Mouse (Mus musculus) limb, embryonic 13.5 days (tissue): ENCODE results near the gene Gm6760. TPM values are rescaled to one million over a fixed set of nuclear protein-coding genes. Genes with fewer than 3 reads are reported as not detected.

Experiments
- ATAC-seq: fragments of 200-750 bp; cut with Nextera tagmentation; 2 replicates; pipeline ENCODE4 v1.8.0; 2017; ENCODE audit warnings: low read depth, moderate number of reproducible peaks, moderate TSS enrichment; ENCODE audit not compliant: low FRiP score
- H3K27ac ChIP-seq: fragments of 300-500 bp; sonication (generic); 2 replicates; pipeline ENCODE4 v1.5.1; 2015; ENCODE audit warnings: inconsistent platforms, mild to moderate bottlenecking, moderate library complexity
- H3K27me3 ChIP-seq: fragments of 300-500 bp; sonication (generic); 2 replicates; pipeline ENCODE4 v1.6.1; 2015; ENCODE audit warnings: mild to moderate bottlenecking, inconsistent platforms
- H3K36me3 ChIP-seq: fragments of 300-500 bp; sonication (generic); 2 replicates; pipeline ENCODE4 v1.6.1; 2015; ENCODE audit warnings: inconsistent platforms, mild to moderate bottlenecking, moderate library complexity
- H3K4me1 ChIP-seq: fragments of 300-500 bp; sonication (generic); 2 replicates; pipeline ENCODE4 v1.6.1; 2015; ENCODE audit warnings: inconsistent platforms
- H3K4me2 ChIP-seq: fragments of 300-500 bp; sonication (generic); replicated peaks from 2 replicates; pipeline ENCODE4 v1.6.1; 2015; ENCODE audit warnings: inconsistent platforms, mild to moderate bottlenecking, moderate library complexity
- H3K4me3 ChIP-seq: fragments of 300-500 bp; sonication (generic); 2 replicates; pipeline ENCODE4 v1.5.1; 2015; ENCODE audit warnings: moderate library complexity, mild to moderate bottlenecking, inconsistent platforms
- H3K9ac ChIP-seq: fragments of 300-500 bp; sonication (generic); 2 replicates; pipeline ENCODE4 v1.6.1; 2015; ENCODE audit warnings: mild to moderate bottlenecking, inconsistent platforms
- H3K9me3 ChIP-seq: fragments of 300-500 bp; sonication (generic); 2 replicates; pipeline ENCODE4 v1.6.1; 2016; ENCODE audit warnings: inconsistent platforms
- WGBS: fragments of 180-500 bp; shearing (Covaris S2); methylation state at CpG from one replicate; pipeline ENCODE4 v1.1.7; 2015; 5-methylcytosine and 5-hydroxymethylcytosine counted together
- polyA plus RNA-seq: library from polyadenylated mRNA; unstranded; fragments of >200 nt; fragmentation: Nextera tagmentation; extraction: Ambion mirVana; gene quantifications from 2 replicates; pipeline ENCODE4 v1.2.1, GENCODE M21; 2015

Gm6760 gene
- polyA plus RNA-seq: not detected in 2 replicates

GRCm38 (mm10) chrX:64152098-64152497, at the start of gene Gm6760:
Gene Gm6760 (minus strand): TSS chrX:64152198.
- Histone ChIP-seq H3K4me1 (no peaks in the 10 kb centered on the region), H3K27me3 (no peaks in the 10 kb centered on the region), H3K36me3 (no peaks in the 10 kb centered on the region), H3K9me3 (no peaks in the 10 kb centered on the region), H3K4me3 (no peak within 1 kb of the TSS), H3K27ac (no peak within 1 kb of the TSS), H3K9ac (no peak within 1 kb of the TSS), H3K4me2 (no peak within 1 kb of the TSS)
- no peak for ATAC-seq
- WGBS: 77% methylated on average over 2 of the region's 2 CpGs

GRCm38 (mm10) chrX:64181246-64181645, 29.2 kb upstream of the Gm6760 start:
- Histone ChIP-seq H3K36me3 (no peaks in the 10 kb centered on the region), H3K9ac (no peak overlapping the region), H3K4me2 (no peak overlapping the region), H3K27me3 (no peaks in the 10 kb centered on the region), H3K9me3 (no peaks in the 10 kb centered on the region), H3K27ac (no peak overlapping the region), H3K4me3 (no peak overlapping the region), H3K4me1 (no peaks in the 10 kb centered on the region)
- no peak for ATAC-seq

- no peaks in the 10 kb centered on the region for H3K9me3 ChIP-seq
- ATAC-seq: no peak
- H3K27ac ChIP-seq: no peak within 1 kb of the TSS
- H3K4me1 ChIP-seq: no peaks in the 10 kb centered on the region
- no peak within 1 kb of the TSS for H3K9ac ChIP-seq
- 85% methylated on average over 11 of the region's 11 CpGs for WGBS
- no peak within 1 kb of the TSS for H3K4me2 ChIP-seq
- no peaks in the 10 kb centered on the region for H3K27me3 ChIP-seq
- no peaks in the 10 kb centered on the region for H3K36me3 ChIP-seq
- H3K4me3 ChIP-seq: no peak within 1 kb of the TSS
Observed at GRCm38 (mm10) chrX:64173248-64173647, 21.2 kb upstream of the Gm6760 start, which contains the start of gene 3830417A13Rik. Gene 3830417A13Rik (plus strand): TSS chrX:64173548.

Other genes starting within 250 kb of the Gm6760 start
- 1.1 and 1.2 TPM in 2 replicates for gene 3830417A13Rik, start 21.4 kb upstream of the Gm6760 start, polyA plus RNA-seq
- gene Slitrk4, start 124.8 kb upstream of the Gm6760 start, polyA plus RNA-seq: 2.4 and 3.1 TPM in 2 replicates